Mouse (Mus musculus): ENCODE results near the gene Ucn2. TPM values are rescaled to one million over a fixed set of nuclear protein-coding genes. Genes with fewer than 3 reads are reported as not detected.
A peak's percentile ranks its signal among the peaks of the same experiment; 100 is the strongest.

Gene Ucn2
- polyA plus RNA-seq, 1 experiment from 2014 or later: 0.32 TPM

DNA sequence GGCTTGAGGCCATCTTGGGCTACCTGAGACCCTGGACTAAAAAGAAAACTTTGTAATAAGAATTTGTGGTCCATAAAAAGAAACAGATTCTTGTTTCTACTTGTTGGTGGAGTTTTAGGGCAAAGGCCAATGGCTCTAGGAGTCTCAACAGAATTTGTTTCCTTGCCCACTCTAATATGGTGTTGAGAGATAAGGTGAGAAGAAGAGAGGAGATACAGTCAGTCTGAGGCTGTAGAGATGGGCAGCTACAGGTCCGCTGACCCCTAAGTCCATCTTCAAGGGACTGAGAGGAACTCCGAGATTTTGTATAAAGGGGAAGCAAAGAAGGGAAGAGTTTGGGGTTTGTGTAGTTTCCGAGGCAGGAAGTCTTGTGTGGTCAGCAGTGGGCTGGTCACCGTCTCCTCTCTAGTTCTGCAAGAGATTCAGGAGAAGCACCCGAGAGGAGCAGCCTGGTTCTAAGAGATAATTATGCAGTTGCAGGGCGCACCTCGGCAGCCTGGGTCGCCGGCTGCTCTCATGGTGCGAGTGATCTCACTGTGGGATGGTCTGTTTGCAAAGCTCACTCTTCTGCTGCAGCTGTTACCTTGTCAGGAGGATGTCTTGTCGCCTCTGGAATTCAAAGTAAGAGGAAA is 31.3 kb downstream of the Ucn2 start:
- H3K27ac ChIP-seq: no peak overlapping the region
- no peaks in the 10 kb centered on the region for H3K9me3 ChIP-seq
- no peaks in the 10 kb centered on the region for H3K36me3 ChIP-seq
- no peaks in the 10 kb centered on the region for H3K4me1 ChIP-seq
- no peak overlapping the region for H3K4me2 ChIP-seq (replicated peaks)
- H3K9ac ChIP-seq: no peak overlapping the region
- ATAC-seq (ENCODE audit: insufficient number of reproducible peaks, insufficient read depth, low FRiP score, low TSS enrichment): no peak
- no peak overlapping the region for H3K4me3 ChIP-seq
- WGBS: 75% methylated on average over 11 of the region's 11 CpGs
- no peaks in the 10 kb centered on the region for H3K27me3 ChIP-seq

DNA sequence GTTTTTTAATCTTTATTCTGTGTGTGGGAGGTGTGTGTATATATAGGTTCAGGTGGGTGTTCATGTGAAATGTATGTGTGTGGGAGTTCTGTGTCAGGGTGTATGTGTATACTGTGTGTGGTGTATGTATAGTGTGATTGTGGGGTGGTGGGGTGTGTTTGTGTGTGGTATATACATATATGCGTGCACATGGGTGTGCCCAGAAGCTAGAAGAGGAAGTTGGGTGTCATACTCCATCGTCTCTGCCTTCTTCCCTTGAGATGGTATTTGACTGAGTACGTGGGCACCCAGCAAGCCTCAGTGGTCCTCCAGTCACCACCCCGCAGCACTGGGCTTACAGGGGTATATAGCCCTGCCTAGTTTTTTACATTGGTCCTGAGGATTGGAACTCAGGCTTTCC is 35.6 kb downstream of the Ucn2 start:
- H3K9me3 ChIP-seq: no peaks in the 10 kb centered on the region
- H3K36me3 ChIP-seq: peaks cover 11% of the 10 kb centered on the region; the same call in 1 of the 2 replicates
- H3K27me3 ChIP-seq: no peaks in the 10 kb centered on the region
- no peak overlapping the region for H3K9ac ChIP-seq
- H3K4me1 ChIP-seq: no peaks in the 10 kb centered on the region
- 93% methylated on average over 4 of the region's 4 CpGs for WGBS
- no peak overlapping the region for H3K4me3 ChIP-seq
- ATAC-seq (ENCODE audit: insufficient number of reproducible peaks, insufficient read depth, low FRiP score, low TSS enrichment): no peak
- H3K4me2 ChIP-seq (replicated peaks): no peak overlapping the region
- no peak overlapping the region for H3K27ac ChIP-seq

DNA sequence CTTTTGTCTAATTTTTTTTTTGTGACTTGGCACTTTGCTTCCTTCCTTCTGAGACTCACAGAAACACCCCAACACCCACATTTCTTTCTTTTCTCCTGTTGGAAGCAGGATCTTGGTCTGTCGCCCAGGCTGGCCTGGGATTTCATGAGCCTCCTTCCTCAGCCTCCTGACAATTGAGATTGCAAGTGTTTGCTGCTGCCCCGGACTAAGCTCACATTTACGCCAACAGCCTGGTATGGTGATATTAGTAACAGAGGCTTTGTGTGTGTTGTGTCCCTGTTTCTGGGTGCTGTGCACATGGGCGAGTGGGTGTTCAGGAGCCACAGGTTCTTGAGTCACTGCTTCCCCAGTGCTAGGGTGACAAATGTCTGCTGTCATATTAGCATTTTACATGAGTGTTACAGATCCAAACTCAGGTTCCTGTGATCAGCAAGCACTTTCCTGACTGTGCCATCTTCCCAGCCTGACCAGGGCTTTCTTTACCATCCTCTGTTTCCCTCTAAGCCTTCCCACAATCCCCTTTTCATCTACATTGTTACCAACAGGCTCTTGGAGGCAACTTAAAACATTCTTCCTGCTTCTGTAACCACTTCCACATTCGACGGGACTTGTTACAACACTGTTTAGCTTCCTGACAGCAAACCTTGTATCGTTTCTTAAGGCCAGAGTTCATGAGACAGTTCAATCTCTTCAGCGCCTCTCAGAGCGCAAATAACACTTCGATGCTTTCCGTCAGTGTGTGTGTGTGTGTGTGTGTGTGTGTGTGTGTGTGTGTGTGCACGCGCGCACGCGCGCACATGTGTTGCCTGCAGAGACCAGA is 37.3 kb downstream of the Ucn2 start:
- H3K27ac ChIP-seq: no peak overlapping the region
- no peak overlapping the region for H3K4me3 ChIP-seq
- H3K4me2 ChIP-seq (replicated peaks): no peak overlapping the region
- H3K4me1 ChIP-seq: no peaks in the 10 kb centered on the region
- no peaks in the 10 kb centered on the region for H3K9me3 ChIP-seq
- 87% methylated on average over 17 of the region's 17 CpGs for WGBS
- H3K36me3 ChIP-seq: peaks cover 13% of the 10 kb centered on the region; the same call in 1 of the 2 replicates
- no peak overlapping the region for H3K9ac ChIP-seq
- ATAC-seq (ENCODE audit: insufficient number of reproducible peaks, insufficient read depth, low FRiP score, low TSS enrichment): no peak
- no peaks in the 10 kb centered on the region for H3K27me3 ChIP-seq

GRCm38 (mm10) chr9:109027521-109027920 is 41.7 kb downstream of the Ucn2 start:
- Histone ChIP-seq H3K9ac (no peak overlapping the region), H3K4me2 (replicated peaks) (no peak overlapping the region), H3K36me3 (peaks cover 22% of the 10 kb centered on the region), H3K9me3 (no peaks in the 10 kb centered on the region), H3K4me1 (no peaks in the 10 kb centered on the region), H3K4me3 (no peak overlapping the region), H3K27me3 (no peaks in the 10 kb centered on the region), H3K27ac (no peak overlapping the region)
- WGBS: 81% methylated on average over 8 of the region's 8 CpGs
- no peak for ATAC-seq (ENCODE audit: insufficient number of reproducible peaks, insufficient read depth, low FRiP score, low TSS enrichment)

- Histone ChIP-seq H3K4me3 (no peak overlapping the region), H3K9me3 (no peaks in the 10 kb centered on the region), H3K27ac (no peak overlapping the region), H3K36me3 (peaks cover 21% of the 10 kb centered on the region), H3K9ac (no peak overlapping the region), H3K4me2 (replicated peaks) (no peak overlapping the region), H3K27me3 (no peaks in the 10 kb centered on the region), H3K4me1 (no peaks in the 10 kb centered on the region)
- WGBS: 84% methylated on average over 3 of the region's 3 CpGs
- ATAC-seq (ENCODE audit: insufficient number of reproducible peaks, insufficient read depth, low FRiP score, low TSS enrichment): no peak
Observed at GRCm38 (mm10) chr9:109028421-109028820, 42.6 kb downstream of the Ucn2 start.

DNA sequence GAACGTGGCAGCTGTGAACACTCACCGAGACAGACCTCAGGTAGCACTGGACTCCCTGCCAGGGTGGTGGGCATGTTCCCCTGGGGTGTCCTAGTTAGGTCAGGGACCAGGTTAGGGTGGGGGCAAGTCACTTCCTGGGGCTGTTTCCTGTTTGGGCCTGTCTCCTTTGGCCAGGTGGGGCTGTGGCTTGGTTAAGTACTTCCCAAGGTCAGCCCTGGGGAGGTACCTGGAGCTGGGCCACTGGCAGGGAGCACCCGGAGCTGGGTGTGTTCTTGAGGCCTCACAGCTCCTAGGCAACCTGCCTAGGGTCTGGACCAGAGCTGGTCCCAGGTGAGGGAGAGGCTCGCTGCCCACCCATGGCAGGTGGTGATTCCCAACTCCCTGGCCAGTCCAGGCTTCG is 43.1 kb downstream of the Ucn2 start:
- no peak overlapping the region for H3K9ac ChIP-seq
- H3K4me1 ChIP-seq: no peaks in the 10 kb centered on the region
- WGBS: 74% methylated on average over 5 of the region's 5 CpGs
- no peak overlapping the region for H3K4me3 ChIP-seq
- H3K4me2 ChIP-seq (replicated peaks): no peak overlapping the region
- 0 out of 2 replicates have a peak, but pooled peaks have one; percentile 15 for ATAC-seq (ENCODE audit: insufficient number of reproducible peaks, insufficient read depth, low FRiP score, low TSS enrichment)
- no peak overlapping the region for H3K27ac ChIP-seq
- no peaks in the 10 kb centered on the region for H3K9me3 ChIP-seq
- H3K27me3 ChIP-seq: no peaks in the 10 kb centered on the region
- H3K36me3 ChIP-seq: peaks cover 16% of the 10 kb centered on the region

- no peak overlapping the region for H3K4me2 ChIP-seq (replicated peaks)
- H3K9ac ChIP-seq: no peak overlapping the region
- H3K4me3 ChIP-seq: no peak overlapping the region
- ATAC-seq (ENCODE audit: insufficient number of reproducible peaks, insufficient read depth, low FRiP score, low TSS enrichment): no peak
- H3K27ac ChIP-seq: no peak overlapping the region
- no peaks in the 10 kb centered on the region for H3K27me3 ChIP-seq
- no peaks in the 10 kb centered on the region for H3K9me3 ChIP-seq
- 61% methylated on average over 3 of the region's 3 CpGs for WGBS
- no peaks in the 10 kb centered on the region for H3K4me1 ChIP-seq
- peaks cover 16% of the 10 kb centered on the region for H3K36me3 ChIP-seq
Observed at GRCm38 (mm10) chr9:109030312-109030711, 44.5 kb downstream of the Ucn2 start.

DNA sequence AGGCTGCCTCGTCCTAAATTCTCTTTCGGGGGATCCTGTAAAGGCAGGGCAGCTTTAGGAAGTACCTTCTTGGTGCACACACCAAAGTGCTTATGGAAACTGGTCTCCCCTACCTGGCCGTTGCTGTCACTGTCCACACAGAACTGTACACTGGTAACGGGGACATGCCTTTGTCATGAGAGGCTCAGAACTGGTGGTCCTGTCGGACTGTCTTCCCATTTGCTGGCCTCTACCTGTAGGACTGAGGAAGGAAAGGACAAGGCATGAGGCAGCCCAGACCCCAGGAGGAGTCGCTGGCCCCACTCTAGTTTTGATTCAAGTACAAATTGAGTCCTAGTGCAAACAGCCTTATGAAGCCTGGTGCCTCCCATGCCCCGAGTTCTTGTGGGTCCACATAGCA is 45.2 kb downstream of the Ucn2 start:
- H3K4me2 ChIP-seq (replicated peaks): no peak overlapping the region
- WGBS: 90% methylated on average over 7 of the region's 7 CpGs
- no peaks in the 10 kb centered on the region for H3K9me3 ChIP-seq
- no peaks in the 10 kb centered on the region for H3K27me3 ChIP-seq
- no peaks in the 10 kb centered on the region for H3K4me1 ChIP-seq
- H3K4me3 ChIP-seq: no peak overlapping the region
- ATAC-seq (ENCODE audit: insufficient number of reproducible peaks, insufficient read depth, low FRiP score, low TSS enrichment): no peak
- H3K9ac ChIP-seq: no peak overlapping the region
- no peak overlapping the region for H3K27ac ChIP-seq
- H3K36me3 ChIP-seq: peaks cover 11% of the 10 kb centered on the region

- H3K36me3 ChIP-seq: peaks cover 11% of the 10 kb centered on the region; the same call in 1 of the 2 replicates
- no peaks in the 10 kb centered on the region for H3K4me1 ChIP-seq
- no peak overlapping the region for H3K4me2 ChIP-seq (replicated peaks)
- no peak overlapping the region for H3K27ac ChIP-seq
- no peaks in the 10 kb centered on the region for H3K27me3 ChIP-seq
- H3K9ac ChIP-seq: no peak overlapping the region
- H3K9me3 ChIP-seq: no peaks in the 10 kb centered on the region
- 79% methylated on average over 8 of the region's 8 CpGs for WGBS
- no peak overlapping the region for H3K4me3 ChIP-seq
- no peak for ATAC-seq (ENCODE audit: insufficient number of reproducible peaks, insufficient read depth, low FRiP score, low TSS enrichment)
Observed at GRCm38 (mm10) chr9:109031686-109032085, 45.9 kb downstream of the Ucn2 start.

GRCm38 (mm10) chr9:109032435-109032834 is 46.6 kb downstream of the Ucn2 start:
- no peaks in the 10 kb centered on the region for H3K27me3 ChIP-seq
- WGBS: 87% methylated on average over 6 of the region's 6 CpGs
- no peaks in the 10 kb centered on the region for H3K4me1 ChIP-seq
- H3K36me3 ChIP-seq: peaks cover 9% of the 10 kb centered on the region; the same call in 1 of the 2 replicates
- no peak for ATAC-seq (ENCODE audit: insufficient number of reproducible peaks, insufficient read depth, low FRiP score, low TSS enrichment)
- H3K9ac ChIP-seq: no peak overlapping the region
- no peaks in the 10 kb centered on the region for H3K9me3 ChIP-seq
- H3K4me3 ChIP-seq: no peak overlapping the region
- H3K4me2 ChIP-seq (replicated peaks): no peak overlapping the region
- no peak overlapping the region for H3K27ac ChIP-seq

Measured in embryonic facial prominence, embryonic 12.5 days (tissue).